Mouse (Mus musculus) kidney, adult 2 months (tissue): Measurements from ENCODE around the gene Syce2. TPM values are rescaled to one million over a fixed set of nuclear protein-coding genes. Genes with fewer than 3 reads are reported as not detected.

Experiments used
- DNase-seq: peaks from one replicate; pipeline ENCODE4 v3.0.0; 2021
- H3K27ac ChIP-seq: fragments of 200-500 bp; 2 replicates; pipeline ENCODE4 v1.5.1; 2012; ENCODE audit warnings: low read depth, low read length, control low read depth, inconsistent platforms; ENCODE audit not compliant: insufficient read depth
- H3K27me3 ChIP-seq: fragments of 200-500 bp; replicated peaks from 2 replicates; pipeline ENCODE4 v1.6.1; 2012; ENCODE audit warnings: mild to moderate bottlenecking, moderate library complexity, low read length, inconsistent platforms; ENCODE audit not compliant: control insufficient read depth, insufficient read depth
- H3K36me3 ChIP-seq: fragments of 200-500 bp; 2 replicates; pipeline ENCODE4 v1.6.1; 2012; ENCODE audit warnings: mild to moderate bottlenecking, moderate library complexity, low read length, inconsistent platforms; ENCODE audit not compliant: control insufficient read depth, insufficient read depth
- H3K4me1 ChIP-seq: fragments of 200-500 bp; 2 replicates; pipeline ENCODE4 v1.6.1; 2011; ENCODE audit warnings: low read length; ENCODE audit not compliant: control insufficient read depth, insufficient read depth
- H3K4me3 ChIP-seq: fragments of 200-500 bp; 2 replicates; pipeline ENCODE4 v1.5.1; 2011; ENCODE audit warnings: mild to moderate bottlenecking, low read depth, low read length, control low read depth; ENCODE audit not compliant: insufficient read depth
- CTCF ChIP-seq: fragments of 200-500 bp; conservative IDR thresholded peaks from 2 replicates; pipeline ENCODE4 v1.5.1; 2011; ENCODE audit warnings: low read depth, mild to moderate bottlenecking, control low read depth, low read length, moderate library complexity, mixed read lengths; ENCODE audit not compliant: insufficient read depth, insufficient read length
- POLR2A ChIP-seq: fragments of 200-500 bp; IDR thresholded peaks from one replicate; pipeline ENCODE4 v1.6.1; 2011; ENCODE audit warnings: low read depth, low read length, control low read depth
- WGBS: fragments of 180-500 bp; shearing (Covaris S2); methylation state at CpG from one replicate; pipeline ENCODE4 v1.1.7; 2018; 5-methylcytosine and 5-hydroxymethylcytosine counted together
- polyA plus RNA-seq: library from polyadenylated mRNA; depleted of rRNA; stranded (reverse); fragments of >200 nt; gene quantifications from 2 replicates; pipeline ENCODE4 v1.2.3, GENCODE M21; 2012

Gene Syce2
- polyA plus RNA-seq, 1 experiment, result 1.7 TPM

DNA sequence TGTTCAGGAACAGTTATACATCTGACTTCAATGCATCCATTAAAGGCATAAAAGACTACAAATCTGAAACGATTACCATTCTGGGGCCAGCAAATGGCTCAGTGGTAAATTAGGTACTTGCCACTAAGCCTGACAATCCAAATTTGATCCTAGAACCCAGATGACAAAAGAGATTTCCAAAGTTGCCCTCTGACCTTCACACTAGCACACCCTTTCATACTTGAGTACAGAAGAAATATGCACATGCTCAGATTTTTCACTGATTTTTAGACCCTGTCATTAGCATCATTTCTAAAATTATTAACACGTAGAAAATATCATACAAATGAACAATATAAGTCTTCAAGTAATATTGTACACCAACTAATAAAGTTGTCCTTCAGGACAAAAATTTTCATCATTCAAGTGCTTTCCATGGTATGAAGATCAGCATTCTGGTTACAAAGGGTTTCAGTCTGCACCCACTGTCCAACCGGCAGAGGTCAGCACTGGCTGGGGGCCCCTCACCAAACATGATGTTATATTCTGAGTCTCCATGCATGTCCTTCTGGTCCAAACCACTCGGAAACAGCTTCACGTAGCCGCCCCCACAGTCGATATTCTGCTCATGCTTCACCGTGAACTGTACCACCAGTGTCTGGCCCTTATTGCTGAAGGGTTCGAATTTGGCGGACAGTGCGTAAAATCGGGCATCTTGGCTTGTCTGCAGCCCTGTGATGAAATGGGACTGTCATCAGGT is 26.4 kb upstream of the Syce2 start:
- H3K27me3 ChIP-seq, result no peaks in the 10 kb centered on the region
- peak; percentile 57 for DNase-seq
- peak overlapping the region; percentile 92 for H3K4me3 ChIP-seq
- H3K27ac ChIP-seq, result peak overlapping the region; percentile 60
- 8% methylated on average over 12 of the region's 12 CpGs for WGBS
- peaks cover 11% of the 10 kb centered on the region for H3K36me3 ChIP-seq
- peaks cover 11% of the 10 kb centered on the region for H3K4me1 ChIP-seq
- peak; percentile 45 for TF ChIP-seq CTCF
- no peak for TF ChIP-seq POLR2A

DNA sequence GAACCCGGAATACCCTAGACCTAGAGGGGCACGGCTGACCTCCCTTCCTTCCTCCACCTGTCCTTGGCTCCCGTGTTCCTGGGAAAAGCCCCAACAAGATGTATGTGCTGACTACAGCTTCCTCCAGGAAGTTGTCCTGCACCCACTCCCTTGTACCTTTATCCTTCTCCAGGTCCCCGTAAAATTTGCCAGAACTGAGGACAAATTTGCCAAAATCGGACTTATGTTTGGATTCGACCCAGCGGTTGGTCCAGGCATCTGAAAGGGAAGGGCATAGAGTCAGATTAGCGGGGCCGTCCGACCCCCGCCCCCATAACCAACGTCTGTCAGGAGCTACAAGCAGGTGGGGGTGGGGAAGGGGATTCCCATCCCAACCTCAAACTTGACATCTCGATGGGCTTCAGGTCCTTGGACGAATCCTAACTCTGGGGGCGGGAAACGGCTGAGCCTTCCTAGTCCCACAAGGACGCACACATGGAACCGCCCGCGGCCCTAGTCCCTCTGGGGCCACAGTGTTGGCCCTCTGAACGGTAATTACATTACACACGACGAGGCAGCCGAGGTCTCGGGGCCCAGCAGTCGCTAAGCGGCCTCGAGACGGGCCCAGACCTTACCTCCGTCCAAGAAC is 25.7 kb upstream of the Syce2 start:
- peak; percentile 18 for DNase-seq
- H3K4me3 ChIP-seq, result peak overlapping the region; percentile 92
- peaks cover 11% of the 10 kb centered on the region for H3K36me3 ChIP-seq
- H3K4me1 ChIP-seq, result peaks cover 11% of the 10 kb centered on the region
- peak overlapping the region; percentile 60 for H3K27ac ChIP-seq
- WGBS, result under 1% methylated on average over 30 of the region's 30 CpGs
- TF ChIP-seq POLR2A (no peak), CTCF (no peak)
- no peaks in the 10 kb centered on the region for H3K27me3 ChIP-seq

DNA sequence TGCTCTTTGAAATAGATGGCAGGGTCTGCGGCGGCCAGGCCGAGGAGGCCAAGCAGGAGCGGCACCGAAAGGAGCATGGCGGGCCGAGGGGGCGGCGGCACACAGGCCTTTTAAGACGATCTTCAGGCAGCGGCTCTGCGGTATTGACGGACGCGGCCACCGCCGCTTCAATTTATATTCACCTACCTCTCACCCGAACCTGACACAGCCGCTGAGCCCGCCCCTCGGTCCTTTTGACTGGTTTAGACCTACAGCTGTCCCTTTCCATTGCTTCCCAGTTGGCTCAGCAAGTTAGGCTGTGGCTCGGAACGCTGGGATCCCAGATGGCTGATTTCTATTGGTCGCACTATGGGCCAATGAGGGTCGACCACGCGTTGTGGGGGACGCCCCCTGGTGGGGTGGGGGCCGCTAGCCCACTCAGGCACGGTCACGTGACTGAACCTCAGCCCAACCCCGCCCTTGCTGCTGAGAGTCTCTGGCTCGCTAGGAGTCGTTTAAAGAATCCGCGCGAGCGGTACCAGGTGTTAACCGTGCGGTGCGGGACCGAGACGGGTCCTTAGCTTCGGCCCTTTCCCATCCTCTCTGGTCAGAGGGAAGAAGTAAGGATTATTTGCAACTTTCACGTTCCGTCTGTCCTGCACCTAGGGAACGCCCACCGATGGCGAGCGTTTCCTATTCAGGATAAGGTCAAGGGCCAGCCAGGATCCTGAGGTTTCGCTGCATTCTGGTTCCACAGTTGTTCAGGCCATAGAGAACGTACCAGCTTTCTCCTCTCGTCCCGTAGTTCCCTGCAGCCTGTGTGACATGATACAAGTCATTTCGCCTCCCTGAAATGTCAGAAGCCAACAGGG is 25.0 kb upstream of the Syce2 start, which contains the start of gene Calr:
Calr (minus strand) TSS at position 213 of the 851 bp plus-strand sequence.
- Histone ChIP-seq H3K4me3 (peak within 1 kb of the TSS; percentile 92), H3K27ac (peak within 1 kb of the TSS; percentile 72), H3K4me1 (peaks cover 11% of the 10 kb centered on the region), H3K27me3 (no peaks in the 10 kb centered on the region), H3K36me3 (peaks cover 9% of the 10 kb centered on the region)
- 1% methylated on average over 55 of the region's 55 CpGs for WGBS
- DNase-seq, result peak; percentile 100
- TF ChIP-seq CTCF (no peak), POLR2A (peak; percentile 99)

DNA sequence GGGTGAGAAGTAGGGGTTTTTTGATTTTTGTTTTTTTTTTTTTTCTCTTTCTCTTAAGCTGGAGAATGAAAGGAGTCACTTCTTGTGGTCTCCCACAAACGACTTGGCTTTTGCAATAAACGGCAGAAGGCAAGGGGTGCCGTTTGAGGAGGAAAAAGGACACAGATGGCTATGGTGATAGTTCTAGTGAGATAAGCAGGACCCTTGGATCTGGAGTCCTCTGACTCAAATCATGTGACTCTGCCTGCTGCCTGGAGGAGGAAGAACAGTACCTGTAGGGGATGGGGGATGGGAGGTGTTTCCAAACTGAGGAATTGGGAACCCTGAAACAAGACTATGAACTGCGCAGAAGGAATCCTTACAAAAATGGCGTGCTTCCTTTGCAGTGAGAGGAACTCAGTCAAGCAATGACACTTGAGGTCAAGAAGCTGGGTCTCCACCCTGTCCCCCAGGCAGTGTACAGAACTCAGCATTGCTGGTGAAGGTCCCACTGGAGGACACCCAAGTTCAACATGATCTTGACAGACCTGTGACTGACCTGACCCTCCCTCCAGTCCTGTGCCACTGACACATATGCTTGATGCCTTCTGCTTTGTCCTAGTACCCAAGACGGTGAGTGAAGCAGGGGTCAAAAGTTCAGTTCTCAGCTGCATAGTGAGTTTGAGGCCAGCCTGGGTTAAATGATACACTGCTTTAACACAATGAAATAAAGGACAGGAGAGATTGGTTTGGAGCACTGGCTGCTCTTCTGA is 24.1 kb upstream of the Syce2 start:
- H3K27me3 ChIP-seq, result no peaks in the 10 kb centered on the region
- peak; percentile 22 for DNase-seq
- peaks cover 11% of the 10 kb centered on the region for H3K4me1 ChIP-seq
- peaks cover 4% of the 10 kb centered on the region for H3K36me3 ChIP-seq
- H3K27ac ChIP-seq, result 0 out of 2 replicates have a peak overlapping the region, but pooled peaks have one; percentile 47
- no peak overlapping the region for H3K4me3 ChIP-seq
- WGBS, result 34% methylated on average over 6 of the region's 6 CpGs
- TF ChIP-seq POLR2A (no peak), CTCF (no peak)

DNA sequence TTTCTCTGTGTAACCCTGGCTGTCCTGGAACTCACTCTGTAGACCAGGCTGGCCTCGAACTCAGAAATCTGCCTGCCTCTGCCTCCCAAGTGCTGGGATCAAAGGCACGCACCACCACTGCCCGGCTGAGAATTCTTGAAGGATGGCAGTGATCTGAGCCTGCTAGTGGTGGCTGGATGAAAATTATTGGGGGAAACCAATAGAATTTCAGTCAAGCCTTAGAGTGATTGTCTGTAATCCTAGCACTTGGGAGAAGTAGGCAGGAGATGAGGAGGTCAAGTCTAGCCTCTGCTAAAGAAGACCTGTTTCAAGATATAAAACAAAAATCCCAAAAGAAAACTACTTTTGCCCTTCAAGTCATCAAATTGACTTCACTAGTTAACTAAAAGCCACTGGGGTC is 15.5 kb upstream of the Syce2 start:
- H3K4me3 ChIP-seq, result no peak overlapping the region
- peaks cover 6% of the 10 kb centered on the region; the same call in 1 of the 2 replicates for H3K4me1 ChIP-seq
- no peak overlapping the region for H3K27ac ChIP-seq
- TF ChIP-seq CTCF (no peak), POLR2A (no peak)
- WGBS, result 92% methylated on average over 3 of the region's 3 CpGs
- no peaks in the 10 kb centered on the region for H3K27me3 ChIP-seq
- H3K36me3 ChIP-seq, result no peaks in the 10 kb centered on the region
- no peak for DNase-seq

DNA sequence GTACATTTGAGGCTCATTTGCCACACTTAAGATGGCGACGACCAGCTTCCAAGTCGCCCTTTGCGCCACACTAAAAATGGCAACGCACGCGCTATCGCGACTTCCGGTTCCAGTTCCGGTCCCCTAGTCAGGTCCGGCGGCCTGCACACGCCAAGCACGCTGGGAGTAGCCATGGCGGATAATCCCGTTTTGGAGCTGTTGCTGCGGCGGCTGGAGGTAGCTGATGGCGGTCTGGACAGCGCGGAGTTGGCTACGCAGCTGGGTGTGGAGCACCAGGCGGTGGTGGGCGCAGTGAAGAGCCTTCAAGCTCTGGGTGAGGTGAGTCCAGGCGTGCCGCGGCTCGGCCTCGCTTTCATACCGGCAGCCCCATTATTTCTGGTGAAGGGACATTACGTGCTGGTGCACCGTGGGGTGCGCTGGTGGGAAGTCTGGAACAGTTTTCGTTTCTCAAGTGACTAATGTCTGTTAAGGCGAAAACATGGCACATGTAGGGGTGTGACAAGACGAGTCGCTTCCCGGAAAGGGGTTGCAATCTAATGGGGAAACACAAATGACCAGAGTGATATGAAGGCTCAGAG is 15.0 kb upstream of the Syce2 start, which contains the start of gene Farsa:
Farsa (plus strand) TSS at position 126 of the 578 bp plus-strand sequence.
- Histone ChIP-seq H3K27ac (peak within 1 kb of the TSS; percentile 69), H3K4me3 (peak within 1 kb of the TSS; percentile 90), H3K36me3 (no peaks in the 10 kb centered on the region), H3K27me3 (no peaks in the 10 kb centered on the region), H3K4me1 (peaks cover 6% of the 10 kb centered on the region; the same call in 1 of the 2 replicates)
- TF ChIP-seq POLR2A, result peak; percentile 83
- TF ChIP-seq CTCF, result no peak
- peak; percentile 96 for DNase-seq
- WGBS, result under 1% methylated on average over 39 of the region's 39 CpGs
